Comparison of ENCODE assay signal across 24 mouse cellular contexts in the genomic region with DNA sequence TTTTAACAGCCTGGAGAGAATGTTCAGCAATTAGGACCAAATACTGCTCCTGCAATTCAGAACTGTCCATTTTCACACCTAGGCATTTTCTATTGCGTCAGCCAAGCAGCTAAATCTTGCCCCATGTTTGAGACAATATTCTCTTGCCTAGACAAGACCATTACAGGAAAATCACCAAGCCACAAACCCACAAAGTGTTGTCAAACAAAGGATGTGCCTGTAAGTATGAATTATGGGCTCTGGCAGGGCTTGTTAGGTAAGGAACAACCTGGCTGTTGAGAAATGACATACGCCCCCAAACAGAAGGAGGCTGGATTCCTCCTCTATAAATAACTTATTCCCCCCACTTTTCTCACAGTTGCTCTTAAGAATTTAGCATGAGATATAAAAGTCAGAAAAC. TPM values are rescaled to one million over a fixed set of nuclear protein-coding genes. Genes with fewer than 3 reads are reported as not detected.
DNase-seq lines count a peak whose midpoint lies in the region; ATAC-seq and TF ChIP-seq lines count a peak whose summit lies in the region.
"Had no signal": no experiment of that assay in that cellular context is flagged by ENCODE, and none has a peak within 500 bp of the region (broad histone marks: within the 10 kb centered on the region; RNA-seq: fewer than 3 reads in every experiment).

No protein-coding gene starts in this region.

- 86% methylated on average over 2 of the region's 2 CpGs for WGBS in lung, postnatal 0 days
- 97% methylated on average over 2 of the region's 2 CpGs for WGBS in midbrain, embryonic 14.5 days

- H3K36me3 ChIP-seq in lung, postnatal 0 days (ENCODE audit: insufficient read depth, low read length), result peaks cover 22% of the 10 kb centered on the region
- no peaks in the 10 kb centered on the region for H3K36me3 ChIP-seq in midbrain, embryonic 14.5 days (ENCODE audit: control insufficient read depth, insufficient read depth, low read length)

- no peak overlapping the region for H3K4me3 ChIP-seq in lung, postnatal 0 days (ENCODE audit: low read depth, low read length)
- no peak overlapping the region for H3K4me3 ChIP-seq in midbrain, embryonic 14.5 days (replicated peaks; ENCODE audit: low read depth, low read length)
- H3K4me3 ChIP-seq: embryonic facial prominence, embryonic 13.5 days; embryonic facial prominence, embryonic 15.5 days; erythroblast, embryonic 14.5 days; forebrain, embryonic 10.5 days; forebrain, embryonic 12.5 days had no signal

- no peaks in the 10 kb centered on the region for H3K4me1 ChIP-seq in lung, postnatal 0 days (ENCODE audit: insufficient read depth, low read depth, low read length)
- no peaks in the 10 kb centered on the region for H3K4me1 ChIP-seq in midbrain, embryonic 14.5 days (ENCODE audit: control insufficient read depth, insufficient read depth, low read length)
- H3K4me1 ChIP-seq: embryonic facial prominence, embryonic 13.5 days; embryonic facial prominence, embryonic 15.5 days; forebrain, embryonic 10.5 days; forebrain, embryonic 12.5 days had no signal

- H3K9me3 ChIP-seq in lung, postnatal 0 days (ENCODE audit: low read length), result no peaks in the 10 kb centered on the region
- H3K9me3 ChIP-seq in midbrain, embryonic 14.5 days (ENCODE audit: control insufficient read depth, low read length), result no peaks in the 10 kb centered on the region
- H3K9me3 ChIP-seq: embryonic facial prominence, embryonic 13.5 days; embryonic facial prominence, embryonic 15.5 days; forebrain, embryonic 10.5 days; forebrain, embryonic 12.5 days had no signal

- no peak overlapping the region for H3K9ac ChIP-seq in lung, postnatal 0 days (replicated peaks; ENCODE audit: low read depth)
- H3K9ac ChIP-seq in midbrain, embryonic 14.5 days (replicated peaks; ENCODE audit: low read length), result no peak overlapping the region
- H3K9ac ChIP-seq: embryonic facial prominence, embryonic 13.5 days; embryonic facial prominence, embryonic 15.5 days; forebrain, embryonic 12.5 days had no signal

- H3K27me3 ChIP-seq in lung, postnatal 0 days (replicated peaks; ENCODE audit: insufficient read depth, low read length), result no peaks in the 10 kb centered on the region
- H3K27me3 ChIP-seq in midbrain, embryonic 14.5 days (ENCODE audit: control insufficient read depth, insufficient read depth, low read length), result peaks cover 5% of the 10 kb centered on the region; the same call in 1 of the 2 replicates
- H3K27me3 ChIP-seq: embryonic facial prominence, embryonic 13.5 days; embryonic facial prominence, embryonic 15.5 days had no signal

- no peak for TF ChIP-seq CTCF in lung, postnatal 0 days (IDR thresholded peaks at IDR 0.05)

- no peak overlapping the region for H3K4me2 ChIP-seq in lung, postnatal 0 days (replicated peaks; ENCODE audit: low read depth, low read length)
- H3K4me2 ChIP-seq in midbrain, embryonic 14.5 days (ENCODE audit: low read length), result no peak overlapping the region
- H3K4me2 ChIP-seq: embryonic facial prominence, embryonic 13.5 days; embryonic facial prominence, embryonic 15.5 days; forebrain, embryonic 12.5 days had no signal

- peak; percentile 81 for ATAC-seq in granulocyte monocyte progenitor cell, adult 5-6 weeks (replicated peaks; ENCODE audit: poor library complexity, severe bottlenecking)
- peak; percentile 79 for ATAC-seq in megakaryocyte progenitor cell, adult 5-6 weeks (replicated peaks; ENCODE audit: poor library complexity)
- no peak for ATAC-seq in lung, postnatal 0 days
- no peak for ATAC-seq in midbrain, embryonic 14.5 days (ENCODE audit: low FRiP score, low TSS enrichment)
- ATAC-seq: forebrain, embryonic 14.5 days; forebrain, embryonic 16.5 days had no signal

- no peak for TF ChIP-seq EP300 in lung, postnatal 0 days (IDR thresholded peaks at IDR 0.05)

- no peak overlapping the region for H3K27ac ChIP-seq in lung, postnatal 0 days (ENCODE audit: low read length)
- H3K27ac ChIP-seq in midbrain, embryonic 14.5 days (replicated peaks; ENCODE audit: low read depth, low read length), result no peak overlapping the region
- H3K27ac ChIP-seq: embryonic facial prominence, embryonic 13.5 days; embryonic facial prominence, embryonic 15.5 days; forebrain, embryonic 10.5 days; forebrain, embryonic 12.5 days had no signal

- peak; percentile 3 for DNase-seq in 416B (ENCODE audit: low read depth)
- DNase-seq in brain, adult 2 months (ENCODE audit: low read depth, low spot score), result peak; percentile 7
- DNase-seq in lung, postnatal 0 days (ENCODE audit: low spot score), result no peak
- no peak for DNase-seq in midbrain, embryonic 14.5 days
- DNase-seq in heart, postnatal 4 days, result no peak
- DNase-seq: adrenal gland, adult 2 months; adrenal gland, postnatal 10 days; adrenal gland, postnatal 25 days; cerebellum, adult 11-12 months; cerebellum, adult 2 months; cerebellum, adult 9-10 months; cerebellum, postnatal 10 days; cerebellum, postnatal 25 days; embryo, embryonic 11 days had no signal

RNA-seq across cellular contexts. Expression of a gene that starts 31.5 kb away (rescaled TPM):
- total RNA-seq in granulocyte monocyte progenitor cell, adult 5-6 weeks (2014; fragmentation: Nextera tagmentation), result 4.5 and 10.9 TPM in 2 replicates
- total RNA-seq in granulocyte monocyte progenitor cell, adult 5-6 weeks (2017), result 7.2 and 9.3 TPM in 2 replicates
- 11.5 and 13.7 TPM in 2 replicates for total RNA-seq in megakaryocyte progenitor cell, adult 5-6 weeks (2015)
- 3.4 and 7.9 TPM in 2 replicates for total RNA-seq in megakaryocyte progenitor cell, adult 5-6 weeks (2017)
- 250 and 295 TPM in 2 replicates for polyA plus RNA-seq in lung, postnatal 0 days (2015; fragmentation: Nextera tagmentation; extraction: Ambion mirVana)
- polyA plus RNA-seq in midbrain, embryonic 14.5 days (2014; fragmentation: Nextera tagmentation; extraction: Ambion mirVana), result 13.9 and 33.0 TPM in 2 replicates
- 100 to 1,000 TPM; 515 to 516 TPM for total RNA-seq in heart, postnatal 4 days (2021)
- total RNA-seq: MEL had no signal

Comparison
In these comparisons a context has a peak if more than half of its experiments do, and no peak if none do; other contexts are left out.
1. DNase-seq: peak in 416B (single experiment) and brain, adult 2 months (single experiment); none in lung, postnatal 0 days (single experiment), midbrain, embryonic 14.5 days (single experiment) and heart, postnatal 4 days (single experiment).
2. ATAC-seq: peak in granulocyte monocyte progenitor cell, adult 5-6 weeks (single experiment) and megakaryocyte progenitor cell, adult 5-6 weeks (single experiment); none in lung, postnatal 0 days (single experiment) and midbrain, embryonic 14.5 days (single experiment).
3. RNA of a gene that starts 31.5 kb away (total RNA-seq): 515 to 516 TPM in heart, postnatal 4 days; 3.4 to 13.7 TPM in megakaryocyte progenitor cell, adult 5-6 weeks and 4.5 to 10.9 TPM in granulocyte monocyte progenitor cell, adult 5-6 weeks; every median in the first group is over 10 times any median in the second.